Mouse (Mus musculus) urinary bladder, postnatal 25 days (tissue): ENCODE measurements at regions not wholly inside any gene's neighbourhood (a gene's known extent, or its start where the extent isn't known, plus 50 kb on each side); places are given as distances from the start of the nearest gene placed in this dataset.

ENCODE experiments used
- DNase-seq: peaks from one replicate; pipeline ENCODE4 v3.0.0; 2022; ENCODE audit warnings: low spot score

DNA sequence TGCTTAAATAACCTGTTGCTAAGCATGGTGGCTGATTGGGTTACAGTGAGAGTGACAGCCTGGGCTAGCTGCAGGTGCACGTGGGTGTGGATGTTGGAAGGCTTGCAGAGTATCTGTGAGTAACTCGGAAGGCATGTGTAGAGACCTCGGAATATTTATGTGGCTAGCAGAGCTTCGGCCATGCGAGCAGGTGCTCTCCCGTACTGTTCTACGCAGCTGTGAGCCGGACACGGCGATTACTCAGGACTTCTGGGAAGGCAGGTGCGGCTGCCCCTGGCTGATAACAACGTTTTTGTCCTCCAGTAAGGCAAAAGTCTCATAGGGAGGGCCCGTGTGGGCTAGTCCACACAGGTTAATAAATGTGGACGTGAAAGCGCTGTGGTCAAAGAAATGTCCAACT lies 119.6 kb downstream of the Fgf9 start:
- no peak for DNase-seq

GRCm38 (mm10) chr14:58182869-58183268 lies 112.5 kb downstream of the Fgf9 start:
- DNase-seq: no peak

DNA sequence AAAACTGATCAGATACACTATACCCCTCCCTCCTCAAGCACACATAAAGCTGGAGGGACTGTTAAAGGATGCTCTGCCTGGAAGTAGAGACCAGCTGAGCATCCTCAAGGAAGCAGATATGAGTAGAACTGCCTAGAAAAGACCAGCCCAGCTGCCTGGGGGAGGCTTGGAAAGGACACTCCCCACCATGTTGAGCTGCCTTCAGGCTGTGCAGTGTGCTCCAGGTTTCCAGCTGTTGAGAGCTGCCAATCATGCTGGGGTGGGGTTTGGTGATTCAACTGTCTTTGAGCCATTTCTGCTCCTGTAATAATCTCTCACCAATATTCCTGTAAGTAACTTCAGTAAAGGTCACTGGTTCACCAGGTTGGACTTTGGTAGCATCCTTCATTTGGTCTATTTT lies 110.4 kb downstream of the Fgf9 start:
- DNase-seq: no peak

DNA sequence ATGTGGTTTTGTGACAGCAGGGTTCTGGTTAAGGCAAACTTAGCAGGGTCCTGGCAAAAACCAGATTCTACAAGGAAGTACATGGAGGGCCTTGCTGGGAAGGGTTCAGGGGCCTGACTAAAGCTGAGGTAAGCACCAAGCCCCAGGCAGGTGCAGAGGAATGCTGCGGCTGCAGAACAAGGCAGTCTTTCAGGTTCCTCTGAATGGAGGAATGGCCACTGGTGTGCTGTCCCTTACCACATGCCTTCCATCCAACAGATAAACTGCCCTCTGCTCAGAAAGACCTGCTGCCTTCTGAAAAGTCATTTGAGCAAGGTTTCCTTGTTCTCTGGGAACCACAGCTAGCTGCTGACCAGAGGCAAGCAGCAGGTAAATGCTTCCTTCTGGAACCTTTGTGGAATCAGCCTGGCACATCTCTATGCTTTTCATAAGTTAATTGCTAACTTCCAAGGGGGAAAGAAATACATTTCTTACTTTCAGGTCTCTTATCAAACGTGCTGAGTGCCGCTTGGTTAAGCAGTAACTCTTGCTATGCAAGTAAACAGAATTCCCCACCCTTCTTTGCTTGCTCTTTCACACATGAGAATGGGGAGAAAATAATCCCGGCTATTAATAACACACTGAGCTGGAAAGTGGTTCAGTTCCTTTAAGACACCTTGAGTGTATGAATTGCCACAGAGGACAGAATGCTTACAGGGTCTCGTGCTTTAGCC lies 105.5 kb downstream of the Fgf9 start:
- no peak for DNase-seq

DNA sequence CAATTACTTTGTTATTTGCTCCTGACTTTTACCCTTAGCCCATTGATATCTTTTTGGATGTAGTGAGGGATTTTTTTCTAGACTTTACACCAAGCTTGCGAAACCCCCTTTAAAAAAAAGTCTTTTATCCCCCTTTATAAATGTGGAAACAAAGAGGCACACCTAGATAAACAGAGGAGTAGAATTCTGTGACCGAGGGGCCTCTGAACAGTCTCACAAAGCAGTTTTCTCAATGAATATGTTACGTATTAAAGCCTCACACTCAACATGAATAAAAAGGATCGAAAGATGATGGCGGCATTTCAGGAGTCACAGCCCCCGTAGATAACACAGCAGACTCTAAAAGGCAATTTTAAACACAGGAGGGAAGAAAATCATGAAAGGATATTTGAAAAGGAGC lies 104.2 kb downstream of the Fgf9 start:
- no peak for DNase-seq

DNA sequence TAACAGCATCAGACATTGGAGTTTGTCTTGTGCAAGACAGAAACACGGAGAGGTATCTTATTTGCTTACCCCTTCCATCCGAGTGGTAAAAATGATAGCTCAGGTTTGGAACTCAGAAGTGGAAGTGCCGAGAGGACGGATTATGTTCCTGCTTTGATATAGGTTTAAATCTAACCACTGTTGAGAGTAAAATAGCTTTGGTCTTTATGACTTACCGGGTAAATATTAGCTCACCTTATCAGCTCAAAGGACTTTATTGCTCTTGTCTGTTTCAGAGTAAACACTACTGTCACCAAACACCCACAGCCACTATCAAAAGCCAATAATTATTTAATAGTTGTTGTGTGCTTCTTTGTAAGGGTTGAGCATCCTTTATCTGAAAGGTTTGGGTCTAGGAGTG lies 98.6 kb downstream of the Fgf9 start:
- no peak for DNase-seq
